Mouse (Mus musculus): Measurements from ENCODE around the gene Glt8d2.
"Not testable (repeated sequence)": the region's sequence is repeated elsewhere in the genome, so short reads cannot be mapped to it uniquely, and the experiment has no call there.

Glt8d2 gene

GRCm38 (mm10) chr10:82641481-82641880 lies 49.0 kb downstream of the Glt8d2 start:
- no peak for DNase-seq

DNA sequence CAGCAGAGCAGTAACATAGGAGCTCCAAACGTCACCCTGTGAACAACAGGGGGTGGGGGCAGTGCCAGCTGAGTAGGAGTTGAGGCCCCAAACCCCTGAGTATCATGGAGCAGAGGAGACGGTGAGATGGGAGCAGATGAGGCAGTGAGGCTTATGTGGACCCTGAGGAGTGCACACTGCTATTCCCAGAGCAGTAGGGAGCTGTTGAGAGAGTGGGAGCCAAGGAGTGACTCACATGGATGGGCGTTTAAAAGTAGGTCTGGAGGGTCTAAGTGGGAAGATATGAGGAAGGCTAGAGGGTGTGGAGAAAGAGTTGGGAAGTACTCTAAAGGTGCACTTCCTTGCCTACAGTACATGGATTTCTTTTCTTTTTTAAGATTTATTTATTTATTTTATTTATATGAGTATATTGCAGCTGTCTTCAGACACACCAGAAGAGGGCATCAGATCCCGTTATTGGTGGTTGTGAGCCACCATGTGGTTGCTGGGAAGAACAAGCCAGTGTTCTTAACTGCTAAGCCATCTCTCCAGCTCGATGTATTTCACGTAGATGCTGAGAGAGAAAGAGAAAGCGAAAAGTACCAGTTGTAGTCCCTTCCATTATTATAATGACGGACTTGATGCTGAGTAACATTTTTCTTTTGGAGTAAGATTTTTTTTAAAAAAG lies 51.3 kb downstream of the Glt8d2 start:
- DNase-seq, result no peak

- no peak for DNase-seq
These were observed 54.1 kb downstream of the Glt8d2 start for GRCm38 (mm10) chr10:82636321-82636720.

DNA sequence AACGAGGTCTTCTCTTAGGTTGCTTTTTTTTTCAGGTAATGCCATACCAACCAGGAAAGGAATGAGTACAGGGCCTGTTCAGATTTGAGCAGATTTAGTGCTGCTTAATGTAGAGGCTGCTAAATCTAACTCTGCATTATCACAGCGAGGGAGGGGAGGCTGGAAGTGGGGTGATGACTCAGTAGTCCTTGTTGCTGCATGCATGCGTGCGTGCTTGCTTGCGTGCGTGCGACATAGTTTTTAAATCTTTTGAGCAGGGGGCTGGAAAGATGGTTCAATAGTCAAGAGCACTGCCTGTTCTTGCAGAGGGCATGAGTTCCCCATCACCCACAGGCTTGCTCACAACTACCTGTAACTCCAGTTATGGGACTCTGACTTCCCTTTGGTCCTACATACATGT lies 56.1 kb downstream of the Glt8d2 start:
- DNase-seq, result no peak

GRCm38 (mm10) chr10:82632496-82633280 lies 57.8 kb downstream of the Glt8d2 start:
- DNase-seq, result no peak

DNA sequence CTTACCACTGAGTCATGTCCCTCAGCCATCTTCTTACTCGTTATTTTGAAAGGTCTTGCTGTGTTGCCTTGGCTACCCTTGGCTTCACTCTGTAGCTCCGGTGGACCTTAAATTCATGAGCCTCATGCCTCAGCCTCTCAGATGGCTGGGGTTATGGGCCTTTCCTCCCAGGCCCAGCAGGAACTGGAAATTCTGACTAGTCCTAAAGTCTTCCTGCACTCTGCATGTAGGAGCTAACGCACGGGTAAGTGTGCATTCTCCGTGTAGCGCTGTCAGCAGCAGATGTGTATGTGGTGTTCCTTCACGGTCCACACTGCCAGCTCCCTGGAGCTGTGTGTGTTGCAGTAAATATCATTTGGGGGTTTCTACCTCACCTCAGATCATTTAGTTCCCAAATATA lies 59.3 kb downstream of the Glt8d2 start:
- no peak for DNase-seq

GRCm38 (mm10) chr10:82630497-82630896 lies 60.0 kb downstream of the Glt8d2 start:
- no peak for DNase-seq

GRCm38 (mm10) chr10:82629586-82630255 lies 60.7 kb downstream of the Glt8d2 start, which contains the start of gene Tdg:
Gene Tdg (plus strand): TSS chr10:82629828.
- DNase-seq, result peak; percentile 89 to 90

DNA sequence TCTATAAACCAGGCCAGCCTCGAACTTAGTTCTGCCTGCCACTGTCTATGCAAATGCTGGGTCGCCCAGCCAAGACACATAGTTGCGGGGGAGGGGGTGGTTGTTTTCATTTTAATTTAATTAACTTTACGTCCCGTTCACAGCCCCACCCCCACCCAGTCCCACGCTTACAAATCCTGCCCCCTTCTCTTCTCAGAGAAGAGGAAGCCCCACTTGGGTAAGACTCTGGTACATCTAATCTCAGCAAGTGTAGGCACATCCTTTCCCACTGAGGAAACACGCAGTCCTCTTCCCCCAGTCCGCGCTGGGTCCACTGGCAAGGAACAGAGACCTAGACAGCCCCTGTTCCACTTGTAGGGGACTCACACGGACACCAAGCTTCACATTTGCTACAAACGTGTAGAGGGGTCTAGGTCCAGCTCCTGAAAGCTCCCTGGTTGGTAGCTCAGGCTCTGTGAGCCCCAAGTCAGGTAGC lies 61.3 kb downstream of the Glt8d2 start:
- DNase-seq, result no peak

DNA sequence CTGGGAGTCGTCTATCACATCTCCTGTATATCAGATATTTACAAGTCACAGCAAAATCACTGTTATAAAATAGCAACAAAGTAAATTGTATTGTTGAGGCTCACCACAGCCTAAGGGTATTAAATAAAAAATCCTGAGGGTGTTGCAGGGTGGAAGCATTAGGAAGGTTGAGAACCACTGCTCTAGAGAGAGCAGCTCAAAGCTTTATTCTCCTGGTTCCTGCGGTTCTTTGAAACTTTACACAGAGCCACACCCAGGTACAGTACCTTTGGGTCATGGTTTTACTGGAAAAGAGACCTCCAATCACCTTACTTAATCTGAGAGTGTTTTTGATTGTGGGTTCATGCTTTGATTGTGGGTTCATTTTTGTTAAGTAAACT lies 66.9 kb downstream of the Glt8d2 start:
- DNase-seq, result not testable (repeated sequence)

DNA sequence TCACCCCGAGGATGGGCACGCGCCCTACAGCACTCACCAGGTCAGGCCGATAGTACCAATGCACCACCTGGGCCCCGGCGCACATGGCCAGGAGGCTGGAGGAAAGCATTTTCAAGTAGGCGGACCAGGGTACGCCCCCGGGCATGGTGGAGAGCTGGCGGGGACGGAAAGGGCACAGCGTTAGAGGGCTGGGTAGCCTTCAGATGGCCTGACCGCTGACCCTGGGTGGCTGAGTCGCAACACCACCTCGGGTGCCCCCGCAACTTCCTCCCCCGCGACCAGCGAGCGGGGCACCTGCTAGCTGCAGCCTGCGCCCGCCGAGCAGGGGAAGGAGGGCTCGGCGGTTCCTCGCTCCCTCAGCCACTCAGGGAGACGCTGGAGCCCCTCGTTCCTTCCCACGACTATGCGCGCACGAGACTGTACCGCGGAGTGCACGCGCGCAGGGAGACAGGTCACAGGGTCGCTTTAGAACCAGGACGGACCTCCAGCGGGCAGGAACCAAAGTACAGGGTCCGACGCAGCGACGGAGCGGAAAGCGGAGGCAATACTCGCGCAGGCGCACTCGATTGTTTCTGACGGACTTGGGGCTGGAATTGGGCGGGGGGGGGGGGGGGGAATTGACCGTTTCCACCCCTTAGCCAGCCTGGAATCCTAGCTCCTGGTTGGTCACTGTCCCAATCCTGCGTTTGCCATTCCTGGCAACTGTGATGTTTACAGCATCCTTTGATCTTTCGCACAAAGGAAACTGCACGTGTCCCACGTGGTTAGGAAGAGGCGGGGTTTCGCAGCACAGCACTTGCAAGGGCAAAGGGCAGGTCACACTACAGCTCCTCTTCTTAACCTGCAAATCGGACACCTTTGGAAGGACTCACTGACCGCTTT lies 67.5 kb downstream of the Glt8d2 start, which contains the start of gene 1190007I07Rik:
TSS of gene 1190007I07Rik (minus strand) at position 558 of the 882 bp plus-strand sequence.
- DNase-seq, result peak; percentile 95

- DNase-seq, result no peak
These were observed 68.2 kb downstream of the Glt8d2 start for GRCm38 (mm10) chr10:82622235-82622634.
